ENCODE assay signal across 8 mouse cellular contexts in genomic region chr2:152826481-152826880, GRCm38 (mm10). TPM values are rescaled to one million over a fixed set of nuclear protein-coding genes. Genes with fewer than 3 reads are reported as not detected.
A peak's percentile ranks its signal among the peaks of the same experiment; 100 is the strongest.
DNase-seq lines count a peak whose midpoint lies in the region; ATAC-seq lines count a peak whose summit lies in the region.

No protein-coding gene starts in this region.

- WGBS in liver, embryonic 12.5 days (ENCODE audit: insufficient replicate concordance) = 25% methylated on average over 3 of the region's 3 CpGs

- peak overlapping the region; percentile 46 for H3K27ac ChIP-seq in brown adipose tissue, adult 24 weeks (replicated peaks; ENCODE audit: low read depth, low read length)
- peak overlapping the region; percentile 94; the same call in 1 of the 2 replicates for H3K27ac ChIP-seq in liver, embryonic 12.5 days

- peak overlapping the region; percentile 81 for H3K4me2 ChIP-seq in liver, embryonic 12.5 days

- no peak overlapping the region for H3K4me3 ChIP-seq in brown adipose tissue, adult 24 weeks (ENCODE audit: insufficient read depth, low read depth, low read length)
- peak overlapping the region; percentile 77 for H3K4me3 ChIP-seq in liver, embryonic 12.5 days

- peak overlapping the region; percentile 90; the same call in 1 of the 2 replicates for H3K9ac ChIP-seq in liver, embryonic 12.5 days

- peaks cover 42% of the 10 kb centered on the region for H3K4me1 ChIP-seq in brown adipose tissue, adult 24 weeks (ENCODE audit: control insufficient read depth, insufficient read depth, insufficient read length, low read length)
- H3K4me1 ChIP-seq in liver, embryonic 12.5 days = peaks cover 83% of the 10 kb centered on the region

- DNase-seq in kidney, adult 9 months = peak; percentile 14
- no peak for DNase-seq in kidney, postnatal 14 days
- peak; percentile 58 for DNase-seq in A20 (ENCODE audit: low read depth, low spot score)
- DNase-seq in adipocyte (ENCODE audit: low spot score) = no peak
- no peak for DNase-seq in spleen, postnatal 4 days (ENCODE audit: low spot score in 2 of 2)
- DNase-seq in thymus, postnatal 4 days = no peak

- no peaks in the 10 kb centered on the region for H3K27me3 ChIP-seq in liver, embryonic 12.5 days (replicated peaks)

- no peaks in the 10 kb centered on the region for H3K9me3 ChIP-seq in liver, embryonic 12.5 days (replicated peaks)

- no peak for ATAC-seq in liver, embryonic 12.5 days

- H3K36me3 ChIP-seq in liver, embryonic 12.5 days = peaks cover 63% of the 10 kb centered on the region

RNA-seq across cellular contexts. Expression of gene Bcl2l1, which starts 5.0 kb away (rescaled TPM):
- polyA plus RNA-seq in brown adipose tissue, adult 24 weeks (2012; ENCODE audit: insufficient read depth, insufficient read length, missing spikeins) = 22.5 and 23.5 TPM in 2 replicates
- 127 and 137 TPM in 2 replicates for polyA plus RNA-seq in liver, embryonic 12.5 days (2016; fragmentation: Nextera tagmentation; extraction: Ambion mirVana)

RNA-seq across cellular contexts. Expression of gene Tpx2, which starts 21.3 kb away (rescaled TPM):
- not detected in 2 replicates for polyA plus RNA-seq in brown adipose tissue, adult 24 weeks (2012; ENCODE audit: insufficient read depth, insufficient read length, missing spikeins)
- polyA plus RNA-seq in liver, embryonic 12.5 days (2016; fragmentation: Nextera tagmentation; extraction: Ambion mirVana) = 88.0 and 89.9 TPM in 2 replicates

Comparison
In these comparisons a context has a peak if more than half of its experiments do, and no peak if none do; other contexts are left out.
1. DNase-seq: peak in kidney, adult 9 months (single experiment) and A20 (single experiment); none in kidney, postnatal 14 days (single experiment), adipocyte (single experiment), spleen, postnatal 4 days (0 of 2) and thymus, postnatal 4 days (single experiment).
2. RNA of gene Tpx2, which starts 21.3 kb away (polyA plus RNA-seq): 88.0 to 89.9 TPM in liver, embryonic 12.5 days; not detected in brown adipose tissue, adult 24 weeks; every median in the first group is over 10 times any median in the second.